Mouse (Mus musculus) liver, embryonic 14.5 days (tissue): ENCODE data around the gene Lmo1. TPM values are rescaled to one million over a fixed set of nuclear protein-coding genes. Genes with fewer than 3 reads are reported as not detected.

Experiments used
- ATAC-seq: fragments of 200-750 bp; cut with Nextera tagmentation; 2 replicates; pipeline ENCODE4 v1.8.0; 2017; ENCODE audit warnings: moderate number of reproducible peaks, mild to moderate bottlenecking, moderate library complexity; ENCODE audit not compliant: insufficient read depth
- DNase-seq, 3 experiments: peaks; one replicate each; pipeline ENCODE4 v3.0.0-alpha.2; 2012 to 2013; ENCODE audit warnings: low read depth in 3 of 3, low spot score in 3 of 3
- H3K27ac ChIP-seq: fragments of 300-500 bp; sonication (generic); 2 replicates; pipeline ENCODE4 v1.5.1; 2014; ENCODE audit warnings: moderate library complexity, mild to moderate bottlenecking, control low read depth, inconsistent platforms
- H3K27me3 ChIP-seq: fragments of 300-500 bp; sonication (generic); 2 replicates; pipeline ENCODE4 v1.6.1; 2014; ENCODE audit warnings: mild to moderate bottlenecking, low read length, moderate library complexity; ENCODE audit not compliant: control insufficient read depth, insufficient read depth
- H3K36me3 ChIP-seq: fragments of 300-500 bp; sonication (generic); replicated peaks from 2 replicates; pipeline ENCODE4 v1.6.1; 2014; ENCODE audit warnings: low read depth; ENCODE audit not compliant: control insufficient read depth, insufficient read depth
- H3K4me1 ChIP-seq, 2 experiments: fragments of 200-500 bp in 1 of 2; fragments of 300-500 bp in 1 of 2; sonication (generic) in 1 of 2; replicated peaks; 2 replicates each; pipeline ENCODE4 v1.6.1; 2012 to 2014; ENCODE audit warnings: antibody characterized with exemption in 1 of 2, inconsistent platforms in 1 of 2, low read length in 1 of 2; ENCODE audit not compliant: control insufficient read depth in 2 of 2, insufficient read depth in 2 of 2
- H3K4me2 ChIP-seq: fragments of 300-500 bp; sonication (generic); 2 replicates; pipeline ENCODE4 v1.6.1; 2014; ENCODE audit warnings: low read depth, mild to moderate bottlenecking, control low read depth, moderate library complexity
- H3K4me3 ChIP-seq, 2 experiments: fragments of 200-500 bp in 1 of 2; fragments of 300-500 bp in 1 of 2; sonication (generic) in 1 of 2; 2 replicates each; pipeline ENCODE4 v1.5.1; 2012 to 2014; ENCODE audit warnings: low read depth in 2 of 2, low read length in 2 of 2, mild to moderate bottlenecking in 2 of 2, control low read depth in 1 of 2, inconsistent platforms in 1 of 2, moderate library complexity in 1 of 2; ENCODE audit not compliant: insufficient read depth in 1 of 2
- H3K9ac ChIP-seq: fragments of 300-500 bp; sonication (generic); replicated peaks from 2 replicates; pipeline ENCODE4 v1.6.1; 2014; ENCODE audit warnings: mild to moderate bottlenecking, control low read depth, moderate library complexity
- H3K9me3 ChIP-seq: fragments of 300-500 bp; sonication (generic); 2 replicates; pipeline ENCODE4 v1.6.1; 2016; ENCODE audit warnings: low read length, mixed read lengths; ENCODE audit not compliant: control insufficient read depth
- CTCF ChIP-seq: IDR thresholded peaks from 2 replicates; pipeline ENCODE4 v1.5.1; 2016; ENCODE audit warnings: antibody characterized with exemption, low read depth, control low read depth
- EP300 ChIP-seq: IDR thresholded peaks from 2 replicates; pipeline ENCODE4 v1.6.1; 2016; ENCODE audit warnings: antibody characterized with exemption, low read depth
- WGBS: fragments of 180-500 bp; shearing (Covaris S2); extraction: QIAGEN DNeasy Blood & Tissue Kit; methylation state at CpG from one replicate; pipeline ENCODE4 v1.1.7; 2014; ENCODE audit not compliant: insufficient replicate concordance; 5-methylcytosine and 5-hydroxymethylcytosine counted together
- polyA plus RNA-seq, 2 experiments: library from polyadenylated mRNA; depleted of rRNA in 1 of 2; stranded (reverse) in 1 of 2; unstranded in 1 of 2; fragments of >200 nt; fragmentation: Nextera tagmentation in 1 of 2; extraction: Ambion mirVana in 1 of 2; gene quantifications; 2 replicates each; pipeline versions ENCODE4 v1.2.1 to v1.2.3; 2012 to 2014

Lmo1 gene
- polyA plus RNA-seq, 2 experiments: 0.75 to 0.78 TPM

GRCm38 (mm10) chr7:109200559-109200958 is 25.6 kb upstream of the Lmo1 start:
- Histone ChIP-seq H3K9ac (no peak overlapping the region), H3K36me3 (no peaks in the 10 kb centered on the region), H3K27me3 (no peaks in the 10 kb centered on the region), H3K4me1 (no peaks in the 10 kb centered on the region), H3K9me3 (no peaks in the 10 kb centered on the region), H3K27ac (no peak overlapping the region), H3K4me3 (no peak overlapping the region), H3K4me2 (no peak overlapping the region)
- TF ChIP-seq EP300: no peak
- TF ChIP-seq CTCF: no peak
- DNase-seq (no peak), ATAC-seq (no peak)
- 29% methylated on average over 3 of the region's 3 CpGs for WGBS

- ATAC-seq (no peak), DNase-seq (no peak)
- Histone ChIP-seq H3K36me3 (no peaks in the 10 kb centered on the region), H3K27ac (no peak overlapping the region), H3K4me3 (no peak overlapping the region), H3K9ac (no peak overlapping the region), H3K27me3 (no peaks in the 10 kb centered on the region), H3K4me1 (no peaks in the 10 kb centered on the region), H3K4me2 (no peak overlapping the region), H3K9me3 (no peaks in the 10 kb centered on the region)
- WGBS: 59% methylated on average over 3 of the region's 3 CpGs
- TF ChIP-seq CTCF: no peak
- TF ChIP-seq EP300: no peak
Measured at GRCm38 (mm10) chr7:109197161-109197650, 22.2 kb upstream of the Lmo1 start.

GRCm38 (mm10) chr7:109196399-109197082 is 21.5 kb upstream of the Lmo1 start:
- no peak for ATAC-seq
- no peaks in the 10 kb centered on the region for H3K4me1 ChIP-seq
- 53% methylated on average over 11 of the region's 11 CpGs for WGBS

GRCm38 (mm10) chr7:109195982-109196381 is 21.0 kb upstream of the Lmo1 start:
- H3K27me3 ChIP-seq: no peaks in the 10 kb centered on the region
- no peaks in the 10 kb centered on the region for H3K36me3 ChIP-seq
- no peak overlapping the region for H3K9ac ChIP-seq
- H3K9me3 ChIP-seq: no peaks in the 10 kb centered on the region
- H3K4me1 ChIP-seq: no peaks in the 10 kb centered on the region
- no peak overlapping the region for H3K4me2 ChIP-seq
- ATAC-seq: no peak
- 54% methylated on average over 6 of the region's 6 CpGs for WGBS
- H3K4me3 ChIP-seq: no peak overlapping the region
- TF ChIP-seq CTCF (no peak), EP300 (no peak)
- H3K27ac ChIP-seq: no peak overlapping the region
- DNase-seq: no peak

More at GRCm38 (mm10) chr7:109196399-109197082, 21.5 kb upstream of the Lmo1 start:
- TF ChIP-seq CTCF (no peak), EP300 (no peak)
- DNase-seq: no peak
- Histone ChIP-seq H3K27ac (no peak overlapping the region), H3K4me2 (no peak overlapping the region), H3K9ac (no peak overlapping the region), H3K9me3 (no peaks in the 10 kb centered on the region), H3K36me3 (no peaks in the 10 kb centered on the region), H3K4me3 (no peak overlapping the region), H3K27me3 (no peaks in the 10 kb centered on the region)

- TF ChIP-seq CTCF (no peak), EP300 (no peak)
- no peak for ATAC-seq
- H3K4me1 ChIP-seq: no peaks in the 10 kb centered on the region
- no peak overlapping the region for H3K9ac ChIP-seq
- H3K4me2 ChIP-seq: no peak overlapping the region
- no peaks in the 10 kb centered on the region for H3K27me3 ChIP-seq
- no peak for DNase-seq
- H3K4me3 ChIP-seq: no peak overlapping the region
- H3K27ac ChIP-seq: no peak overlapping the region
- H3K36me3 ChIP-seq: no peaks in the 10 kb centered on the region
- H3K9me3 ChIP-seq: no peaks in the 10 kb centered on the region
- whole genome bisulfite sequencing: 28% methylated on average over 1 of the region's 1 CpGs
Measured at GRCm38 (mm10) chr7:109194850-109195249, 19.8 kb upstream of the Lmo1 start.
